Mouse (Mus musculus) lung, adult 2 months (tissue): Measurements from ENCODE around the gene Clic5.

ENCODE experiments used
- CTCF ChIP-seq: fragments of 200-500 bp; IDR thresholded peaks from 2 replicates; pipeline ENCODE4 v1.5.1; 2011; ENCODE audit warnings: mild to moderate bottlenecking, low read length, control low read depth; ENCODE audit not compliant: insufficient read depth
- POLR2A ChIP-seq: fragments of 200-500 bp; IDR thresholded peaks from 2 replicates; pipeline ENCODE4 v1.6.1; 2011; ENCODE audit warnings: low read depth, mild to moderate bottlenecking, control low read depth, low read length, borderline replicate concordance; ENCODE audit errors: extremely low read depth

DNA sequence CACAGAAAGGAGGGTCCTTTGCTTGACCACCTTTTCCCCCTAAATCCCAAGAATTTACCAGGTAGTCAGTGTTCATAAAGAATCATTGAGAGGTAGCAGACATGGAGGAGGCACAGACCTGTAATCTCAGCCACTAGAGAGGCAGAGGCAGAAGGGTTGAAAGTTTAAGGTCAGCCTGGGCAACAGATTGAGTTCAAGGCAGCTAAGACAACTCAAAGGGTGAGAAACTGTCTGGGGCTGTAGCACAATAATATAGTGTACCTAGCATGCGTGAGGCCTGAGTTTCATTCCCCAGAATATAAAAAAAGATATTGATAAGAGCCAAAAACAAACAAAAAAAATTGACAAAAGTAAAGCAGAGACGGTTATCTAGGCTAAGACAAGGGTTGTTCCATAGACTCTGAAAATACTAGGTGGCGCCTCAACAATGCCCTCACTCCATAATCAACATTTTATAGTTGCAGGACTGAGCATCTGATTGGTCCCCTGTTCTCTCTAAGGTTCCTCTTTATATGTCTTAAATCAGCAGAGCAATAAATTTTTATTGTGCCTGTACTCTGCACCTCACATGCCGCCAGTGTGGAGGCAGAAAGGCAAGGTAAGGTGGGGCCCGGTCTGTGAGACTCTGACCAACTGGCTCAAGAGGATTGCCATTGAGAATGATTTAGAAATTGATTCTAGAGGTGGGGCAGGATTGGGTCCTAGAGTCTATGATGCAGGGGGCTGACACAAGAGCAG lies 40.1 kb upstream of the Clic5 start:
- no peak for TF ChIP-seq CTCF
- TF ChIP-seq POLR2A: no peak
